Mouse (Mus musculus) c-Kit-negative CD71-positive TER-119-positive erythroid progenitor cells, embryonic 14.5 days (primary cell): Measurements from ENCODE around the gene Cyp2e1.

ENCODE experiments used
- DNase-seq: peaks from one replicate; pipeline ENCODE4 v3.0.0-alpha.2; 2013; ENCODE audit warnings: low read depth, low spot score

The Cyp2e1 gene

GRCm38 (mm10) chr7:140805704-140806103 lies 42.2 kb downstream of the Cyp2e1 start:
- no peak for DNase-seq

- DNase-seq: no peak
Measured at GRCm38 (mm10) chr7:140810496-140810895, 47.0 kb downstream of the Cyp2e1 start.

- DNase-seq: no peak
Measured at GRCm38 (mm10) chr7:140811714-140812113, 48.2 kb downstream of the Cyp2e1 start.

- DNase-seq: no peak
Measured at GRCm38 (mm10) chr7:140812850-140813249, 49.3 kb downstream of the Cyp2e1 start.

GRCm38 (mm10) chr7:140820173-140820572 lies 56.6 kb downstream of the Cyp2e1 start:
- no peak for DNase-seq

- DNase-seq: no peak
Measured at GRCm38 (mm10) chr7:140821305-140821652, 57.7 kb downstream of the Cyp2e1 start.

GRCm38 (mm10) chr7:140821653-140822329 lies 58.3 kb downstream of the Cyp2e1 start, which contains the start of gene Zfp941:
Gene Zfp941 (minus strand): TSS chr7:140822178.
- no peak for DNase-seq

- DNase-seq: no peak
Measured at GRCm38 (mm10) chr7:140822731-140823130, 59.2 kb downstream of the Cyp2e1 start.
